Mouse (Mus musculus) gastrocnemius, postnatal 25 days (tissue): ENCODE data around the gene ccdc198. TPM values are rescaled to one million over a fixed set of nuclear protein-coding genes. Genes with fewer than 3 reads are reported as not detected.
A peak's percentile ranks its signal among the peaks of the same experiment; 100 is the strongest.

ENCODE experiments used
- DNase-seq: peaks from one replicate; pipeline ENCODE4 v3.0.0; 2022
- total RNA-seq, 2 experiments: library from RNA; stranded (reverse); gene quantifications; 1 replicate in 1 of 2; 2 replicates in 1 of 2; pipeline ENCODE4 v1.2.3; 2021

The ccdc198 gene
- total RNA-seq, 2 experiments from 2014 or later = not detected

DNA sequence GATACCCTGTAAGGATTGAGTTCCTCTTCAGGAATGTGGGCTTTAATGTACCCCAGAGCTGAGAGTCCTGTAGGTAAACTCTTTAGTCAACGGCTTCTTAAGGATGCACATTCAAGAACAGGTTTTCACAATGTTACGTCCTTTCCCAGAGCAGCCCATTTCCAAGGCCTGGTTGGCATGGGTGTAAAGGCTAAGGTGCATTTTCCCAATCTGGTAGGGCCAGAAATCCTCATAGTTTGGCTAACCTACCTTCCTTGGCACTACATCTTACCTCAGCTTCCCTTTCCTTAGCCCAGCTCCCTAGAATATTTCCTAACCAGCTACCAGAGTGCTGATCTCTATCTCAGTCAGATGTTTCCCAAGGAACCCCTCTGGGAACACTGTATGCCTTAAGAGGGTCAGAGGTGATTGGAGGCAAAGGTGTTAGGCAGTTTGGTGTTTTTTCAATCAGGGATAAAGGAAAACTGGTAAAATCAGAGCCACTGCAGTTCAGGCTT lies 48.2 kb downstream of the ccdc198 start:
- DNase-seq = no peak

DNA sequence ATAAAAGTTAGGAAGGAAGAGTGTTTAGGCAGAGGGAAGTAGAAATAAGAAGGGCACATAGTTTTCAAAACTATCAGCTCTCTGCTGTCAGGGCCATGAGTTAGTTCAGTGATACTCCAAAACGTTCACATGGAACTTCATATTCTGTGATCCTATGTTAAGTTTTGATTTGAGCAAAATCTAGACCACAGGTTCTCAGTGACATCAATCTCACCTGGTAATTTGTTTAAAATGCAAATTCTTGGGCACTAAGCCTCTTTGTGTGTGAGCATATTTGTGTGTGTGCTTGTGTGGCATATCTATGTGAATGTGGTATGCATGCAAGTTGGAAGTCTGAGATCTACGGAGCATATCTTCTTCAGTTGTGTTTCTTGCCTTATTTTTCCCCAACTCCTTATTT lies 59.0 kb downstream of the ccdc198 start:
- DNase-seq = no peak

DNA sequence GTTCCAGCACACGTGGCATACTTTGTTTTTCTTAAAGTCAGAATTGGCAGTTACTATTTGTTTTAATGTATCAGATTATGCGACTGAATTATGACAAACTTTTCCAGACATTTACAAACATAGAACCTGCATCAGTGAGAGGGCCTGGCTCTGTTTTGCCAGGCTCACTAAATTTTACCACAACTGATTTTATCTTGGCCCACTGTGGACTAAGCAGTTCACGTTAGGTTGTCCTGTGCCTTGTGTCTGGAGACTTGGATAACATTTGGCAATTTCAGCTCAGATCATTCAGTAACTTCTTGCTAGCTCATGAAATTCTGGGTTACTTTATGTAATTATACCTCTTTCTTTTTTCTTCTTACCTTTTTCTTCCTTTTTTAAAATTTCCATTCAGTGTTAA lies 65.5 kb downstream of the ccdc198 start:
- DNase-seq = no peak

GRCm38 (mm10) chr14:49173290-49174135 lies 71.8 kb downstream of the ccdc198 start:
- DNase-seq = no peak

GRCm38 (mm10) chr14:49172582-49172988 lies 72.7 kb downstream of the ccdc198 start:
- DNase-seq = peak; percentile 53

GRCm38 (mm10) chr14:49171867-49172581 lies 73.2 kb downstream of the ccdc198 start, which contains the start of gene Naa30:
Gene Naa30 (plus strand): TSS chr14:49172226.
- peak; percentile 97 for DNase-seq

DNA sequence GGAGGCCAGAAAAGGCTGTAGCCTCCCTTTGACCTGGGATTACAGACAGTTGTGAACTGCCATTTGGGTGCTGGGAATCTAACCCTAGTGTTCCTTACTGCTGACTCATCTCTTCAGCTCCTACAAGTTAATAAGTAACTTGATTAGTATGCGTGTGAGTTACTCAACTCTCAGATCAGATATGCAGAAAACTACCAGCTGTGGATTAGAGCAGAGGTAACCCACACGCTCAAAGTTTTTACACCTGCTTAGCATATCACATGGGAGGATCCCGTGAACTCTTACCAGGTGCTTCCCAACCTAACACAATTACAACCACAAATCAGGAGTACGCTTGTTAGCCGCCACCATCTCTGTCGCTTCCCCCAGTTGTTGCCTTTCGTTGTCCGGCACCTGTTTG lies 74.0 kb downstream of the ccdc198 start:
- no peak for DNase-seq

Other genes with a start within 250 kb of the ccdc198 start
- 10 to 100 TPM in 1 of 2 experiments, 1 to 10 TPM in 1; 8.9 to 10.7 TPM for gene Ap5m1, start 179.4 kb downstream of the ccdc198 start, total RNA-seq
- gene Exoc5, start 178.8 kb downstream of the ccdc198 start, total RNA-seq = 10 to 100 TPM; 17.6 to 18.5 TPM
- 10 to 100 TPM; 16.3 to 18.3 TPM for gene Naa30, start 73.2 kb downstream of the ccdc198 start, total RNA-seq